ENCODE assay signal across 8 mouse cellular contexts in the genomic region with DNA sequence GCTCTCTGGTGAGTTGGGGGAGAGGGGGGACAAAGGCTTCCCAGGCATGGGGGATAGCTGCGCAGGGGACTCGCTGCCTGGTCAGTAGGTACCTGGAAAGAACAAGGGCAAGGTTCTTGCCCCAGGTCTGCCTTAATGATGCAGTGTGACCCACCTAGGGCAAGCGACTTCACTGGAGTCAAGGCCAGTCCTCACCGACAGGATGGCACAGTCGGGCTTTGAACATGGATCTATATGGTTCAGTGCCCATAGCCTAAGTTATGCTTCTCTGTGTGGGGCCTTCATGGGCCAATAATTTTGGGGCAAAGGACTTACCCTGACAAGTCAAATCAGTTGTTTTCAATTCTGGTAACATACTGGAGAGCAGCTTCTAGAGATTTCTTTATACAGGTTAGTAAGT. TPM values are rescaled to one million over a fixed set of nuclear protein-coding genes. Genes with fewer than 3 reads are reported as not detected.
DNase-seq lines count a peak whose midpoint lies in the region; ATAC-seq lines count a peak whose summit lies in the region.

No protein-coding gene starts in this region.

- no peak for ATAC-seq in kidney, embryonic 16.5 days (ENCODE audit: low FRiP score, low TSS enrichment)
- no peak for ATAC-seq in embryonic facial prominence, embryonic 13.5 days (ENCODE audit: insufficient number of reproducible peaks, insufficient read depth, low FRiP score, low TSS enrichment, low read depth)
- no peak for ATAC-seq in intestine, embryonic 16.5 days
- ATAC-seq in neural tube, embryonic 13.5 days (ENCODE audit: low read depth) = peak; percentile 57

- no peak for DNase-seq in kidney, adult 18-20 months
- DNase-seq in spleen, postnatal 4 days (ENCODE audit: low spot score in 2 of 2) = no peak
- no peak for DNase-seq in layer of hippocampus, adult 11-12 months (ENCODE audit: low spot score)
- no peak for DNase-seq in adrenal gland, postnatal 36 days

- H3K9me3 ChIP-seq in kidney, embryonic 16.5 days (ENCODE audit: low read length) = no peaks in the 10 kb centered on the region
- H3K9me3 ChIP-seq in embryonic facial prominence, embryonic 13.5 days = no peaks in the 10 kb centered on the region
- no peaks in the 10 kb centered on the region for H3K9me3 ChIP-seq in intestine, embryonic 16.5 days (ENCODE audit: control insufficient read depth, low read length)
- no peaks in the 10 kb centered on the region for H3K9me3 ChIP-seq in neural tube, embryonic 13.5 days

- peak overlapping the region; percentile 72 for H3K4me2 ChIP-seq in kidney, embryonic 16.5 days (replicated peaks; ENCODE audit: low read depth, low read length)
- H3K4me2 ChIP-seq in embryonic facial prominence, embryonic 13.5 days = peak overlapping the region; percentile 80
- peak overlapping the region; percentile 85 for H3K4me2 ChIP-seq in intestine, embryonic 16.5 days (ENCODE audit: low read depth, low read length)
- peak overlapping the region; percentile 85 for H3K4me2 ChIP-seq in neural tube, embryonic 13.5 days

- H3K36me3 ChIP-seq in kidney, embryonic 16.5 days (ENCODE audit: insufficient read depth, low read length) = no peaks in the 10 kb centered on the region
- H3K36me3 ChIP-seq in embryonic facial prominence, embryonic 13.5 days = no peaks in the 10 kb centered on the region
- no peaks in the 10 kb centered on the region for H3K36me3 ChIP-seq in intestine, embryonic 16.5 days (ENCODE audit: control insufficient read depth, insufficient read depth, low read length)
- no peaks in the 10 kb centered on the region for H3K36me3 ChIP-seq in neural tube, embryonic 13.5 days

- H3K27me3 ChIP-seq in kidney, embryonic 16.5 days (ENCODE audit: insufficient read depth, low read length) = no peaks in the 10 kb centered on the region
- 0 out of 2 replicates have a peak, but pooled peaks cover 5% of the 10 kb centered on the region for H3K27me3 ChIP-seq in embryonic facial prominence, embryonic 13.5 days
- H3K27me3 ChIP-seq in intestine, embryonic 16.5 days (replicated peaks; ENCODE audit: control insufficient read depth, insufficient read depth, low read length) = peaks cover 16% of the 10 kb centered on the region; the same call in 1 of the 2 replicates
- H3K27me3 ChIP-seq in neural tube, embryonic 13.5 days = no peaks in the 10 kb centered on the region

- peak overlapping the region; percentile 76 for H3K9ac ChIP-seq in kidney, embryonic 16.5 days (replicated peaks; ENCODE audit: low read length)
- peak overlapping the region; percentile 96 for H3K9ac ChIP-seq in embryonic facial prominence, embryonic 13.5 days
- H3K9ac ChIP-seq in intestine, embryonic 16.5 days (ENCODE audit: low read depth, low read length) = peak overlapping the region; percentile 81
- H3K9ac ChIP-seq in neural tube, embryonic 13.5 days = peak overlapping the region; percentile 98

- peaks cover 19% of the 10 kb centered on the region for H3K4me1 ChIP-seq in kidney, embryonic 16.5 days (ENCODE audit: insufficient read depth, low read length)
- H3K4me1 ChIP-seq in embryonic facial prominence, embryonic 13.5 days = peaks cover 18% of the 10 kb centered on the region
- H3K4me1 ChIP-seq in intestine, embryonic 16.5 days (ENCODE audit: control insufficient read depth, insufficient read depth, low read length) = 0 out of 2 replicates have a peak, but pooled peaks cover 2% of the 10 kb centered on the region
- peaks cover 45% of the 10 kb centered on the region for H3K4me1 ChIP-seq in neural tube, embryonic 13.5 days (replicated peaks)

- peak overlapping the region; percentile 57 for H3K4me3 ChIP-seq in kidney, embryonic 16.5 days (ENCODE audit: low read length)
- peak overlapping the region; percentile 88 for H3K4me3 ChIP-seq in embryonic facial prominence, embryonic 13.5 days
- H3K4me3 ChIP-seq in intestine, embryonic 16.5 days (ENCODE audit: low read length) = peak overlapping the region; percentile 53
- H3K4me3 ChIP-seq in neural tube, embryonic 13.5 days = peak overlapping the region; percentile 79

- 4% methylated on average over 5 of the region's 5 CpGs for WGBS in kidney, embryonic 16.5 days
- 4% methylated on average over 5 of the region's 5 CpGs for WGBS in embryonic facial prominence, embryonic 13.5 days
- 12% methylated on average over 5 of the region's 5 CpGs for WGBS in intestine, embryonic 16.5 days
- WGBS in neural tube, embryonic 13.5 days = 3% methylated on average over 5 of the region's 5 CpGs

- H3K27ac ChIP-seq in kidney, embryonic 16.5 days (ENCODE audit: low read length) = peak overlapping the region; percentile 75; the same call in 1 of the 2 replicates
- H3K27ac ChIP-seq in embryonic facial prominence, embryonic 13.5 days = peak overlapping the region; percentile 94
- no peak overlapping the region for H3K27ac ChIP-seq in intestine, embryonic 16.5 days (ENCODE audit: low read length)
- peak overlapping the region; percentile 99 for H3K27ac ChIP-seq in neural tube, embryonic 13.5 days (replicated peaks)

RNA-seq across cellular contexts. Expression of gene Hdgfl3, which starts 0.5 kb away (rescaled TPM):
- polyA plus RNA-seq in kidney, embryonic 16.5 days (2015; fragmentation: Nextera tagmentation; extraction: Ambion mirVana) = 10.0 and 11.7 TPM in 2 replicates
- 22.2 and 24.0 TPM in 2 replicates for polyA plus RNA-seq in embryonic facial prominence, embryonic 13.5 days (2015; fragmentation: Nextera tagmentation; extraction: Ambion mirVana)
- polyA plus RNA-seq in intestine, embryonic 16.5 days (2015; fragmentation: Nextera tagmentation; extraction: Ambion mirVana) = 6.3 and 6.7 TPM in 2 replicates
- polyA plus RNA-seq in neural tube, embryonic 13.5 days (2015; fragmentation: Nextera tagmentation; extraction: Ambion mirVana) = 56.1 and 56.2 TPM in 2 replicates
- 10 to 100 TPM; 11.6 to 12.0 TPM for total RNA-seq in adrenal gland, postnatal 36 days (2021)

RNA-seq across cellular contexts. Expression of gene Bnc1, which starts 57.3 kb away (rescaled TPM):
- polyA plus RNA-seq in kidney, embryonic 16.5 days (2015; fragmentation: Nextera tagmentation; extraction: Ambion mirVana) = 0.15 and 0.50 TPM in 2 replicates
- 2.0 and 2.2 TPM in 2 replicates for polyA plus RNA-seq in embryonic facial prominence, embryonic 13.5 days (2015; fragmentation: Nextera tagmentation; extraction: Ambion mirVana)
- polyA plus RNA-seq in intestine, embryonic 16.5 days (2015; fragmentation: Nextera tagmentation; extraction: Ambion mirVana) = 2.1 TPM in 2 replicates
- polyA plus RNA-seq in neural tube, embryonic 13.5 days (2015; fragmentation: Nextera tagmentation; extraction: Ambion mirVana) = 3.7 and 5.5 TPM in 2 replicates
- under 1 TPM; 0.63 to 0.73 TPM for total RNA-seq in adrenal gland, postnatal 36 days (2021)
